Mouse (Mus musculus): ENCODE results near the gene Atp13a2.

The Atp13a2 gene

GRCm38 (mm10) chr4:141033606-141034549 is 47.2 kb downstream of the Atp13a2 start:
- no peak for DNase-seq (ENCODE audit: low spot score in 2 of 2)

- no peak for DNase-seq (ENCODE audit: low spot score in 2 of 2)
Observed at GRCm38 (mm10) chr4:141041117-141041516, 54.4 kb downstream of the Atp13a2 start.

GRCm38 (mm10) chr4:141044816-141045215 is 58.1 kb downstream of the Atp13a2 start:
- peak; percentile 31 to 55 for DNase-seq (ENCODE audit: low spot score in 2 of 2)

GRCm38 (mm10) chr4:141048810-141049475 is 62.3 kb downstream of the Atp13a2 start:
- no peak for DNase-seq (ENCODE audit: low spot score in 2 of 2)

- no peak for DNase-seq (ENCODE audit: low spot score in 2 of 2)
Observed at GRCm38 (mm10) chr4:141049476-141049835, 62.8 kb downstream of the Atp13a2 start.

GRCm38 (mm10) chr4:141052442-141052841 is 65.8 kb downstream of the Atp13a2 start:
- DNase-seq (ENCODE audit: low spot score in 2 of 2), result no peak

GRCm38 (mm10) chr4:141053138-141053537 is 66.5 kb downstream of the Atp13a2 start:
- DNase-seq (ENCODE audit: low spot score in 2 of 2), result no peak

GRCm38 (mm10) chr4:141053568-141054161 is 67.0 kb downstream of the Atp13a2 start:
- no peak for DNase-seq (ENCODE audit: low spot score in 2 of 2)
